Mouse (Mus musculus): ENCODE measurements around the gene Magea4.

Gene Magea4

GRCm38 (mm10) chrX:72221717-72222116 is at the start of gene Magea4:
TSS of gene Magea4 (plus strand) at chrX:72222017.
- no peak for DNase-seq (ENCODE audit: low spot score in 2 of 2)

- DNase-seq (ENCODE audit: low spot score in 2 of 2) = no peak
These were observed 18.8 kb upstream of the Magea4 start for GRCm38 (mm10) chrX:72202944-72203554.

- DNase-seq (ENCODE audit: low spot score in 2 of 2) = no peak
These were observed 48.8 kb downstream of the Magea4 start for GRCm38 (mm10) chrX:72270637-72271036.
